Mouse (Mus musculus) adrenal gland, adult 18-20 months (tissue): ENCODE results near the gene Avil. TPM values are rescaled to one million over a fixed set of nuclear protein-coding genes. Genes with fewer than 3 reads are reported as not detected.
"Not testable (repeated sequence)": the region's sequence is repeated elsewhere in the genome, so short reads cannot be mapped to it uniquely, and the experiment has no call there.

Experiments
- DNase-seq, 2 experiments: peaks; one replicate each; pipeline ENCODE4 v3.0.0; 2021 to 2022; ENCODE audit warnings: low spot score in 2 of 2
- microRNA-seq, 2 experiments: library from miRNA; unstranded; fragments of <30 nt; microRNA quantifications; one replicate each; pipeline ENCODE4 v1.2.0; 2021; ENCODE audit warnings: borderline number of aligned reads in 2 of 2
- total RNA-seq, 2 experiments: library from RNA; stranded (reverse); gene quantifications; 1 replicate in 1 of 2; 2 replicates in 1 of 2; pipeline ENCODE4 v1.2.3; 2021

The Avil gene
- total RNA-seq, 2 experiments from 2014 or later: 0.67 to 5.5 TPM

DNA sequence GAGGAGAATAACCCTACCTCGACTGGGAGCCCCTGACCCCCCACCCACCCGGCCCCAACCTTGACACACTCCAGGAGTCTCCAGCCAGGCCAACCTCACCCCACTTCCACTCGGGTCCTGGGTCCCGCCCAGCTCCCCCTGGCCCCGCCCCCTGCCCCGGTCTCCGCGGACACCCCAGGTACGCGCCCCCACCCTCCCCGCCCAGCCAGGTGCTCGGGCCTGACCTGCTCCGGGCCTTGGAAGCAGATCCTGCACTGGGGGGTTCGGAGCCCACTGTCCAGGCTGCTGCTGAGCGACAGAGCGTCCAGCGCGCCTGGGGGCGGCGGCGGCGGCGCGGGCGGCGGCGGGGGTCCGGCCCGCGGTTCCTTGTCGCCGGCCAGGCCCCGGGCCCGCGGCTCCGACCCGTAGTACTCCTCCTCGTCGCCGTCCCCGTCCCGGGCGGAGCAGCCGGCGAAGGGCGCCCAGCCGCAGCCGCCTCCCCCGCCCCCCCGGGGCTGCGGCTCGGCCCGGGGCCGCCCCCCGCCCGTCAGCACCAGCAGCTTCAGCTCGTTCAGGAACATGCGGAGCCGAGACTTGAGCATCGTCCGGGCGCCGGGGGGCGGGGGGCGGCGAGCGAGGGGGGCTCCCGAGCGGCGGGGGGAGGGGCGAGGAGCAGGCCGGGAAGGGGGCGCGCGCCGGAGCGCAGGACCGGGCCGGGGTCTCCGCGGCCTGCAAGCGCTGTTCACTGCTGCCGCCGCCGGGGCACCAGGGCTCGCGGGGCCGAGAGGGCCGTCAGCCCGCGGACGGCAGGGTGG lies 58.9 kb downstream of the Avil start:
- DNase-seq: peak in 1 of 2 experiments; percentile 34

DNA sequence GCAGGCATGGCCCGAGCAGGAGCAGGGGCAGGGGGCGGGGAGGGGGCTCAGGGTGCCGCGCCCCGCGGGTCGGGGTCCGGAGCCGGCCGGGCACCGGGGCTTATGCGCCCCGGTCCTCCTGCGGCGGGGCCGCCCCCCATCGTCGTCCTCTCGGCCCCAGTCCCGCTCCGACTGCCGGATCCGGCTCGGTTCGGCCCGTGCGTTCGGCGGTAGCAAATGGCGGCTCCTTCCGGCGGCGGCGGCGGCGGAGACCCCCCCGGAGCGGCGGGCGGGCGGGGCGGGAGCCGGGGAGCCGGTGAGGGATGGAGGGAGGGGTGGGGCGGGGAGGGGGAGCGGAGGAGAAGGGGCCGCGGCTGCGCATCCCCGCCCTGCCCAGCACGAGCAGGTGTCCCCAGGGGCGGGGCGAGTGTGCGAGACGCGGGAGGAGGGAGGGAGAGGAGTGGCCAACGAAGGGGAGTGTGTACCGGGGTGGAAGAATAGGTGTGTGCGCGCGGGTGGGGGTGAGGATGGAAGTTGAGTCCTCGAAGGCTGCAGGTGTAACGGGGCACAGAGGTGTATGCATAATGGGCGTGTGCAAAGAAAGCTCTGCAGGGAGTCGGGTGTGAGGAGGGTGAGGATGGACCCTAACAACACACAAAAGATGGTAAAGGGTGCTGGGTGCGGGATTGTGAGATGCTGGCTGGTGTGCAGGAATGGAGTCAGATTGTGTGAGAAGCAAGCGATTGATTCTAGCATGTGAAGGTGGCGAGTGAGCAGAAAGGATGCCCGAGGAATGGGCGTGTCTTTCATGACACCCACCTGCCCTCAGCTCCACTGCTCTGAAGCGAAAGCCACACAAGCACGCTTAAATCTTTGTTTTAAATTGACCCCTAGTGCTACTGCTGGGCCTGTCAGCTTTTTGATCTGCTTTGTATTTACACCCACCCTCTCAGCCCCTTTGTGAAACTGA lies 59.7 kb downstream of the Avil start, which contains the start of gene March9:
Gene March9 (minus strand): TSS at position 217 of the 949 bp plus-strand sequence.
- DNase-seq: peak; percentile 64 to 66

DNA sequence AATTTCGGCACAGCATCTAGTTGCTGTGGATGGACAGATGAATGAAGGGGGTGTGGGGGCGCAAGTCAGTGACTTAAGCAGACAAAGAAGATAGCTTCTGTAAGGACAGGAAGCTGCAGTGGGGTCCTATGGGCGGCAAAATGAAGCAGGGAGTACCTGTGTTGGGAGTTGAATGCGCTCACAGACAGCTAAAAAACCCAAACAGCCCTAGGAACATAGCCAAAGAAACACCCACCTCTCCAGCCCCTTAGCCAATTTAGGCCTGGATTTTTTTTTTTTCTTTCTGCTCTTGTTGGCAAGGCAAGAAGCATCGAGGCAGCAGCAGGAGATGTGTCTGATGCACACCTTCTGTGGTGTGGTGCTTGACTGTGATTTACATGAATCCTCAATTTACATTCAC lies 60.6 kb downstream of the Avil start:
- no peak for DNase-seq

DNA sequence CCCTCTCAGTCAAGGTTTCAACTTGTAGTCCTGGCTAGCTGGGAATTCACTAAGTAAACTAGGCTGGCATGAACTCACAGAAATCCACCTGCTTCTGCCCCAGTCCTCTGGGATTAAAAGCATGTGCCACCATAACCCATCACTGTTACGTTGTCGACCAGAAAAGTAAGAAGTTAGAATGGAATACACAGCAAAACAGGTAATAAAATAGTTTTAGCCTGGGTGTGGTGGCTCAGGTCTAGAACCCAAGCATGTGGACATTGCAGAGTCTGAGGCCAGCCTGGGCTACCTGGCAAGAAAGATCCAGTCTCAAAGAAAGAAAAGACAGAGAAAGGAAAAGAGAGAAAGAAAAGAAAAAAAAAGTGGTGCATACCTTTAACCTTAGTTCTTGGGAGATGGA lies 61.0 kb downstream of the Avil start:
- DNase-seq: no peak

DNA sequence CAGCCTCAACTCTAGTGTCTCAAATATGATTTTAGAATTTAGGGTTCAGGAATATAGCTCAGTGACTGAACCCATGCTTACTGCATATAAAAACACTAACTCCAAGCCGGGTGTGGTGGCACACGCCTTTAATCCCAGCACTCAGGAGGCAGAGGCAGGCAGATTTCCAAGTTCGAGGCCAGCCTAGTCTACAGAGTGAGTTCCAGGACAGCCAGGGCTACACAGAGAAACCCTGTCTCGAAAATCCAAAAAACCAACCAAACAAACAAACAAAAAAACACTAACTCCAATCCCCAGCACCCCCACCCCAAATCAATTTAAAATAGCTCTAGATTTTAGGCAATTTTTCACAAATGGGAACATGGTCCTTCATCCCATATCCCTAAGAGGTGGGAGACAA lies 61.6 kb downstream of the Avil start:
- not testable (repeated sequence) for DNase-seq

DNA sequence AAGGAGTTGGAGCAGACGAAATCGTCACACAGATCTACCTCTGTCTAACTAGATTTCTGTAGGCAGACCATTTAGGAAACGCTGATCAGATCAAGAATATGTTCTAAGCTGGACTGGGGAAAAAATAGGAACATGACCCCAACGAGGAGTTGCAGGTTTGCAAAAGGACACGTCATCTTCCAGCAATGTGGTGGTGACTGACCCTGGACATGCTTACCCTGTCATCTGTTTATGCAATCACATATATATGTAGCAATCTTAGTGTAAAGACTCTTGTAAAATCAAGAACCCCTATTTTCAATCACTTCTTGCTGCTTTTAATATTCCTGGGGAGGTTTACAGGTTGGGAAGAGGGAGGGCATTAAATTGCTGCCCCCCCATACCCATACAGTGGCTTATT lies 62.0 kb downstream of the Avil start:
- no peak for DNase-seq

DNA sequence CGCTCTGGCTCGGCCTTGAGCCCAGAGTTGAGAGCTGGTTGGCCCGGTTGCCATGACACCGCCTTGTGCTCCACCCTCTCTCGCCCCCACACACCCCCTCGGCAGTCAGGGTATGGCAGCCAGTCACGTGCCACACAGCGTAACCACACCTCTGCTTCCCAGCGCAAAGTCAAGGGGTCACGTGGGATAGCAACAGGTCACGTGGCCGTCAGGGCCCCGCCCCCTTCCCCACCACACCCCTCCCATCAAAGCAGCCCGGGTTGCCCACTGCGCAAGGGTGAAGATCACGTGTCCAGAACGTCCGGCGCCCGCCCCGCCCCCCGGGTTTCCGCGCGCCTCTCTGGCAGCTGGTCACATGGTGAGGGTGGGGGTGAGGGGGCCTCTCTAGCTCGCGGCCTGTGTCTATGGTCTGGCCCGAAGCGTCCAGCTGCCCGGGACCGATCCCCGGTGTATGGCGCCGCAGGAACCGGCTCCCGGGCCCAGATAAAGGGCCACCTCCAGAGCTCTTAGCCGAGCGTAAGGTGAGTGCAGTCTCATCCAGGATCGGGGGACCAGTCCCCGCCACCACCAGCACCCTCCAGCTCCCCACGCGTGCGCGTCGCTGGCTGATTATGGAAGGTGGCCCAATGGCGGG lies 62.8 kb downstream of the Avil start, which contains the start of gene Cdk4:
Gene Cdk4 (plus strand): TSS at position 296 of the 634 bp plus-strand sequence.
- peak; percentile 98 to 99 for DNase-seq

DNA sequence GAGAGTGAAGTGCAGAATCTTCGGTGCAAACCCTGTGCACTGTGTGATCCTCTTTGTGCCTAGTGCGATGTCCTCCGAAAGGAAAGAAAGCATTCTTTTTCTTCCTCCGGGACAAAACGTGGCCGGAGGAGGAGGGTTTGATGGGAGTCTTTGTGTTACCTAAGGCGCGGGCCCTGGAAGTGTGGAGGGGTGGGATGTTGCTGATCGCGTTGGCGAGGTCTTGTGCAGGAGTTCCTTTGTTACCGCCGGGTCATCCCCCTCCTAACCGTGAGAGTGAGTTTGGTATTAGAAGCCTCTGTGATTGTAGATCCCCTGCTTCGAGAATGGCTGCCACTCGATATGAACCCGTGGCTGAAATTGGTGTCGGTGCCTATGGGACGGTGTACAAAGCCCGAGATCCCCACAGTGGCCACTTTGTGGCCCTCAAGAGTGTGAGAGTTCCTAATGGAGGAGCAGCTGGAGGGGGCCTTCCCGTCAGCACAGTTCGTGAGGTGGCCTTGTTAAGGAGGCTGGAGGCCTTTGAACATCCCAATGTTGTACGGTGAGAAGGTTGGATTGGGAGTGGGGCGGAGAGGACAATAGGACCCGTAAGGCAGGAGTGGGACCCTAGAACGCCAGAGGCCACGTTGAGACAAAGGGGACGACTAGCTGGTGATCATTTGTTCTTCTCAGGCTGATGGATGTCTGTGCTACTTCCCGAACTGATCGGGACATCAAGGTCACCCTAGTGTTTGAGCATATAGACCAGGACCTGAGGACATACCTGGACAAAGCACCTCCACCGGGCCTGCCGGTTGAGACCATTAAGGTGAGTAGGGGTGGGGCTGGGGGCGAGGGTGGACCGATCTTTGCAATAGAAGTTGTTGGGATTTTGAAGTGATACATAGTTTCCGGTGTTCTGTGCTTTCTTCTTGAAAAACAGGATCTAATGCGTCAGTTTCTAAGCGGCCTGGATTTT lies 63.7 kb downstream of the Avil start:
- no peak for DNase-seq

DNA sequence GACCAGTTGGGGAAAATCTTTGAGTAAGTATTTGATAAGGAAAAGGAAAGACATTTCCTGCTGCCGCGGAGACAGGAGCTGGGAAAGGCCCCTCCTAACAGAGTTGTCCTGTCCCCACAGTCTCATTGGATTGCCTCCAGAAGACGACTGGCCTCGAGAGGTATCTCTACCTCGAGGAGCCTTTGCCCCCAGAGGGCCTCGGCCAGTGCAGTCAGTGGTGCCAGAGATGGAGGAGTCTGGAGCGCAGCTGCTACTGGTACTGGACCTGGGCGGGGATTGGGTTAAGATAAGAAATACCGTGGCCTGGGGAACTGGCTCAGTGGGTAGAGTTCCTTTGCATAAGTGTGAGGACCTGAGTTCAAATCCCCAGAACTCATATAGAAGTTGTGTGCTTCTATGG lies 65.5 kb downstream of the Avil start:
- DNase-seq: no peak

DNA sequence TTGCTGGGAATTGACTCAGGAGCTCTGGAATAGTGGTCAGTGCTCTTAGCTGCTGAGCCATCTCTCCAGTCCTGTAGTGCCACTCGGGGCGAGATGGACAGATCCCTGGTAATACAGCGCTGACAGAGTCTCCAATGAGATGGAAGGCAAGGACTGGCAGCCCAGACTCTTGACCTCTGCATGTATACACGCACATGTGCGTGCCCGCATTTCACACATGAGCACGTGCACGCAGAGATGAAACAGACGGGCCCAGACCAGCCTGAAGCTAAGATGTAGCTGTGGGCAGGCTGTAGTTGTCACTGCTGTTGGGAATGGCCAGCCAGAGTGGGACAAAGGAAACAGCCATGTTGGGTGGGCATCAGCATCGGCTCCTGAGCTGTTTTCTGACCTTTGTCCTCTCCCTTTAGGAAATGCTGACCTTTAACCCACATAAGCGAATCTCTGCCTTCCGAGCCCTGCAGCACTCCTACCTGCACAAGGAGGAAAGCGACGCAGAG lies 66.1 kb downstream of the Avil start:
- DNase-seq: no peak

DNA sequence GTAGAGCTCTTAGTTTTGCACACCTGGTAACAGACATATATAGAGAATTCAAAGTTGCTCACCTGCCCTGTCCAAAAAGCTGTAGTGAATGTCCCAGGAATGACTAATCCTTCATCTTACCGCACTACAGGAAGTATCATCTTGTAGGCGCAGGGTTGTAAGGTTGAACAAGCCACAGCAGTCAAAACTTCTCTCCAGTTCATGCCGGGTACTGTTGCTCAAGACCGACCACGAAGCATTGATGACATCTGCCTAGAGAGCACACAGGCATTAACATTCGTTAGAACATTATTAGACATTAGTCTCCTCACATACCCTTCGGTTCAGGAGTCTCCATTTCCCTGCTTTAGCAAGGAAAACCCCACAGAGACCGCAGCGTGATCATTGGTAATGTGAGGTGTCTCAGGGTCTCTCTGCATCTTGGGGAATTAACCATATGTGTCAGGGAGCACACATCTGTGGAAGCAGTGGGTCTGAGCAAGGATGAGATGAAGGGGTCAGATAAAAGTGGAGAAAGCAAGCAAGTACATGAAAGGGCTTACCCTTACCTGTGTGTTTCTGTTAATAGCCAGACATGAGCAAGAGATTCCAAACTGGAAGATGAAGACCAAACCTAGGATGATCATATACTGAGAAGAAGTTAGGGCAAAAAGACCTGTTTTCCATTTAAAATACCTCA lies 68.0 kb downstream of the Avil start:
- DNase-seq: no peak

DNA sequence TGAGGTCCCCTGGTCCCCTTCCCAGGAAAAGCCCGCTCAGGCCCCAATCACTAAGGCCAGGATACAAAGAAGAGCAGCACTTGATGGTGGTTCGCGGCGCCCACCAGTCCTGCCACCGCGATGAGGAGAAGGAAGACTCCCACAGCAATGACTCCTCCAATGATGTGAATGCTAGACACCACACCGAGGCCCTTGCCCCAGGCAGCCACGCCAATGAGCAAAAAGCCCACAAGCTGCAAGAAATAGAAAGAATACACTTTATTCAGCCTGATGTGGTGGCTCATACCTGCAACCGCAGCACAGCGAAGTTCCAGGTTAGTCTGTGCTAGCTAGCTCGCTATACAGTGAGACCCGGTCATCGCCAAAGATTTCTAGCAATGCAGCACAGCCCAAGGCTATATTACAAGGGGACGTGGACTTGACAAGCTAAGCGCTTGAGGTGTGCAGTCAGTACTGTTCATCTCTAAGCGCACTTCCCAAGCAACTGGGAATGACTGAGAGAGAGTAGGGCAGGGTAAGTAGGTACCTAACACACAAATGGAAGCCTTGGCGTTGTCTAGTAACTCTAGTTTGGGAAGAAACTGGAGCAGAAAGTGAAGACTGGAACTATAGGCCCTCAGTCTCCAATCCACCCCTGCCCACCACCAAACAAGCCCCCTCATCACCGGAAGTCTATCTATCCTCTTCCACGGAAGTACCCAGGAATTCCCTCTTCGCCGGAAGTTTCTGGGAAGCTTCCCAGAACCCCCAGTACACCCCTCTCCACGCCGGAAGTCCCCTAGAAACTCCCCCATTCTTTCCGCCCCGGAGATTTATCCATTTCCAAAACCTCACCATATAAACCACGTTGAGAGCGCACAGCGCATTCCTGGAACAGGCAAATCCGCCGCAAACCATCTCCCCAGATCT lies 69.0 kb downstream of the Avil start:
- no peak for DNase-seq

Small RNA genes within 50 kb of the gene (microRNA-seq; reads per million reads assigned to microRNA genes)
- 39.8 to 117 reads per million in 2 experiments for gene Mir26a-2
- gene Mir546: 0 reads per million in 2 experiments

Other genes starting within 250 kb of the Avil start
- gene Atp23, start 99.4 kb upstream of the Avil start, total RNA-seq: 1 to 10 TPM; 4.6 to 5.5 TPM
- gene Ctdsp2, start 22.0 kb upstream of the Avil start, total RNA-seq: 10 to 100 TPM; 73.0 to 98.7 TPM
- 10 to 100 TPM; 55.1 to 61.3 TPM for gene Tsfm, start 30.1 kb downstream of the Avil start, total RNA-seq
- gene Mettl1, start 40.7 kb downstream of the Avil start, total RNA-seq: 10 to 100 TPM; 16.0 to 18.2 TPM
- under 1 TPM; 0.26 to 0.27 TPM for gene Eef1akmt3, start 40.8 kb downstream of the Avil start, total RNA-seq
- gene Cyp27b1, start 47.5 kb downstream of the Avil start, total RNA-seq: under 1 TPM; 0.42 to 0.56 TPM
- gene March9, start 59.5 kb downstream of the Avil start, total RNA-seq: 1 to 10 TPM; 6.3 to 6.8 TPM
- gene Cdk4, start 62.8 kb downstream of the Avil start, total RNA-seq: 100 to 1,000 TPM; 138 to 172 TPM
- gene Tspan31, start 69.6 kb downstream of the Avil start, total RNA-seq: 100 to 1,000 TPM; 106 to 107 TPM
- 1 to 10 TPM; 3.1 to 3.2 TPM for gene Agap2, start 74.6 kb downstream of the Avil start, total RNA-seq
- gene Os9, start 120.4 kb downstream of the Avil start, total RNA-seq: 100 to 1,000 TPM; 114 to 147 TPM
- 1 to 10 TPM; 7.8 to 8.6 TPM for gene B4galnt1, start 164.5 kb downstream of the Avil start, total RNA-seq
- 1 to 10 TPM; 1.1 to 1.8 TPM for gene Slc26a10, start 179.9 kb downstream of the Avil start, total RNA-seq
- gene Arhgef25, start 189.4 kb downstream of the Avil start, total RNA-seq: 10 to 100 TPM; 18.8 to 20.3 TPM
- 10 to 100 TPM; 63.0 to 67.6 TPM for gene Dtx3, start 195.0 kb downstream of the Avil start, total RNA-seq
- 10 to 100 TPM; 41.5 to 44.7 TPM for gene Pip4k2c, start 210.9 kb downstream of the Avil start, total RNA-seq